Mouse (Mus musculus) limb, embryonic 14.5 days (tissue): ENCODE measurements around the gene Hcfc2. TPM values are rescaled to one million over a fixed set of nuclear protein-coding genes. Genes with fewer than 3 reads are reported as not detected.

Source experiments
- ATAC-seq: fragments of 200-750 bp; cut with Nextera tagmentation; 2 replicates; pipeline ENCODE4 v1.8.0; 2017; ENCODE audit warnings: low read depth, moderate number of reproducible peaks, moderate TSS enrichment; ENCODE audit not compliant: low FRiP score
- DNase-seq: peaks from one replicate; pipeline ENCODE4 v3.0.0-alpha.2; 2015; ENCODE audit warnings: low spot score
- H3K27ac ChIP-seq: fragments of 300-500 bp; sonication (generic); replicated peaks from 2 replicates; pipeline ENCODE4 v1.5.1; 2014; ENCODE audit warnings: low read depth, mild to moderate bottlenecking, low read length, moderate library complexity, mixed read lengths
- H3K27me3 ChIP-seq: fragments of 300-500 bp; sonication (generic); 2 replicates; pipeline ENCODE4 v1.6.1; 2014; ENCODE audit warnings: low read length, mixed read lengths; ENCODE audit not compliant: control insufficient read depth, insufficient read depth
- H3K36me3 ChIP-seq: fragments of 300-500 bp; sonication (generic); 2 replicates; pipeline ENCODE4 v1.6.1; 2014; ENCODE audit warnings: mild to moderate bottlenecking, low read length, moderate library complexity, mixed read lengths; ENCODE audit not compliant: control insufficient read depth, insufficient read depth
- H3K4me1 ChIP-seq: fragments of 300-500 bp; sonication (generic); 2 replicates; pipeline ENCODE4 v1.6.1; 2014; ENCODE audit warnings: antibody characterized with exemption, low read length, mixed read lengths; ENCODE audit not compliant: control insufficient read depth, insufficient read depth
- H3K4me2 ChIP-seq: fragments of 300-500 bp; sonication (generic); replicated peaks from 2 replicates; pipeline ENCODE4 v1.6.1; 2014; ENCODE audit warnings: low read depth, mild to moderate bottlenecking, low read length, moderate library complexity; ENCODE audit not compliant: severe bottlenecking
- H3K4me3 ChIP-seq: fragments of 300-500 bp; sonication (generic); replicated peaks from 2 replicates; pipeline ENCODE4 v1.5.1; 2014; ENCODE audit warnings: low read length
- H3K9ac ChIP-seq: fragments of 300-500 bp; sonication (generic); 2 replicates; pipeline ENCODE4 v1.6.1; 2014; ENCODE audit warnings: mild to moderate bottlenecking, low read depth, low read length, moderate library complexity; ENCODE audit not compliant: severe bottlenecking
- H3K9me3 ChIP-seq: fragments of 300-500 bp; sonication (generic); 2 replicates; pipeline ENCODE4 v1.6.1; 2016; ENCODE audit warnings: low read length; ENCODE audit not compliant: control insufficient read depth
- POLR2A ChIP-seq: fragments of 200-500 bp; IDR thresholded peaks from 2 replicates; pipeline ENCODE4 v1.8.0; 2012; ENCODE audit warnings: inconsistent platforms, mild to moderate bottlenecking, moderate library complexity, borderline replicate concordance; ENCODE audit not compliant: insufficient read depth, insufficient read length; ENCODE audit errors: extremely low read depth
- WGBS: fragments of 180-500 bp; shearing (Covaris S2); extraction: QIAGEN DNeasy Blood & Tissue Kit; methylation state at CpG from one replicate; pipeline ENCODE4 v1.1.7; 2014; 5-methylcytosine and 5-hydroxymethylcytosine counted together
- polyA plus RNA-seq, 2 experiments: library from polyadenylated mRNA; depleted of rRNA in 1 of 2; stranded (reverse) in 1 of 2; unstranded in 1 of 2; fragments of >200 nt; fragmentation: Nextera tagmentation in 1 of 2; extraction: Ambion mirVana in 1 of 2; gene quantifications; 2 replicates each; pipeline versions ENCODE4 v1.2.1 to v1.2.3; 2012 to 2014

Gene Hcfc2
- polyA plus RNA-seq, 2 experiments: 38.8 to 44.6 TPM

- ATAC-seq (no peak), DNase-seq (no peak)
These were observed 60.5 kb downstream of the Hcfc2 start for GRCm38 (mm10) chr10:82756466-82756865.

GRCm38 (mm10) chr10:82757341-82757740 lies 61.4 kb downstream of the Hcfc2 start:
- H3K9ac ChIP-seq: no peak overlapping the region
- H3K27ac ChIP-seq: no peak overlapping the region
- no peaks in the 10 kb centered on the region for H3K9me3 ChIP-seq
- no peaks in the 10 kb centered on the region for H3K27me3 ChIP-seq
- H3K4me2 ChIP-seq: no peak overlapping the region
- no peak for ATAC-seq
- no peak for TF ChIP-seq POLR2A
- no peak for DNase-seq
- WGBS: 51% methylated on average over 9 of the region's 9 CpGs
- H3K36me3 ChIP-seq: peaks cover 83% of the 10 kb centered on the region
- H3K4me3 ChIP-seq: no peak overlapping the region
- H3K4me1 ChIP-seq: peaks cover 12% of the 10 kb centered on the region

More at GRCm38 (mm10) chr10:82756466-82756865, 60.5 kb downstream of the Hcfc2 start:
- WGBS: 90% methylated on average over 9 of the region's 9 CpGs
- no peak overlapping the region for H3K4me2 ChIP-seq
- no peak for TF ChIP-seq POLR2A
- peaks cover 91% of the 10 kb centered on the region for H3K36me3 ChIP-seq
- H3K9ac ChIP-seq: no peak overlapping the region
- H3K27me3 ChIP-seq: no peaks in the 10 kb centered on the region
- H3K4me1 ChIP-seq: peaks cover 8% of the 10 kb centered on the region; the same call in 1 of the 2 replicates
- no peaks in the 10 kb centered on the region for H3K9me3 ChIP-seq
- H3K27ac ChIP-seq: no peak overlapping the region
- H3K4me3 ChIP-seq: no peak overlapping the region

GRCm38 (mm10) chr10:82758368-82758767 lies 62.4 kb downstream of the Hcfc2 start:
- Histone ChIP-seq H3K9ac (no peak overlapping the region), H3K4me2 (no peak overlapping the region), H3K27me3 (no peaks in the 10 kb centered on the region), H3K4me3 (no peak overlapping the region), H3K4me1 (peaks cover 15% of the 10 kb centered on the region), H3K27ac (no peak overlapping the region), H3K36me3 (peaks cover 73% of the 10 kb centered on the region), H3K9me3 (no peaks in the 10 kb centered on the region)
- ATAC-seq (no peak), DNase-seq (no peak)
- WGBS: 88% methylated on average over 6 of the region's 6 CpGs
- no peak for TF ChIP-seq POLR2A

- Histone ChIP-seq H3K4me1 (peaks cover 15% of the 10 kb centered on the region), H3K27me3 (no peaks in the 10 kb centered on the region), H3K9ac (no peak overlapping the region), H3K4me3 (no peak overlapping the region), H3K4me2 (no peak overlapping the region), H3K27ac (no peak overlapping the region), H3K9me3 (no peaks in the 10 kb centered on the region), H3K36me3 (peaks cover 68% of the 10 kb centered on the region)
- WGBS: 95% methylated on average over 3 of the region's 3 CpGs
- DNase-seq (no peak), ATAC-seq (no peak)
- TF ChIP-seq POLR2A: no peak
These were observed 62.9 kb downstream of the Hcfc2 start for GRCm38 (mm10) chr10:82758878-82759277.

- Histone ChIP-seq H3K9ac (no peak overlapping the region), H3K36me3 (peaks cover 59% of the 10 kb centered on the region), H3K27ac (no peak overlapping the region), H3K4me2 (no peak overlapping the region), H3K27me3 (no peaks in the 10 kb centered on the region), H3K4me3 (no peak overlapping the region), H3K9me3 (no peaks in the 10 kb centered on the region), H3K4me1 (peaks cover 19% of the 10 kb centered on the region)
- DNase-seq (no peak), ATAC-seq (no peak)
- 91% methylated on average over 5 of the region's 5 CpGs for WGBS
- TF ChIP-seq POLR2A: no peak
These were observed 63.7 kb downstream of the Hcfc2 start for GRCm38 (mm10) chr10:82759706-82760105.
